Mouse (Mus musculus): ENCODE measurements around the gene Ikzf2. TPM values are rescaled to one million over a fixed set of nuclear protein-coding genes. Genes with fewer than 3 reads are reported as not detected.

The Ikzf2 gene
- total RNA-seq, 1 experiment from 2014 or later = 4.9 TPM

DNA sequence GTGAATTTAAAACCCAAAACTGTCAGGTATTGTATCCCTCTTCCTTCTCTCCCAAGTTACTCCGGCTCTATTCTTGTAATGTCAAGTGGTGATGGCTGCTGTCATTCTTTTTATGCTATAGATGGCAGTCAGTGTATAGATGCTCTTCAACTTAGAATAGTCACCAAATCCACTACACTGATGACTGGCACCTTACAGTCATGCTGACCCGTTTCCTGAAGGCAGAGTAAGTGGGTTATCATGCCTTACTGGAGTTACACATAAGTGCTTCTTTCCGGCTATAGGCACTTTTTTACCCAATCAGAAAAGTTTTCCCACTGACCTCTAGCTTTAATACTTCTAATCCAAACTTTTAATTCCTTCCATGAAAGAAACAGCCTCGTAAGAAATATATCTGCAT lies 6.5 kb downstream of the Ikzf2 start:
- ATAC-seq (ENCODE audit: extremely low read depth, insufficient number of reproducible peaks, low FRiP score, poor library complexity, severe bottlenecking) = no peak

DNA sequence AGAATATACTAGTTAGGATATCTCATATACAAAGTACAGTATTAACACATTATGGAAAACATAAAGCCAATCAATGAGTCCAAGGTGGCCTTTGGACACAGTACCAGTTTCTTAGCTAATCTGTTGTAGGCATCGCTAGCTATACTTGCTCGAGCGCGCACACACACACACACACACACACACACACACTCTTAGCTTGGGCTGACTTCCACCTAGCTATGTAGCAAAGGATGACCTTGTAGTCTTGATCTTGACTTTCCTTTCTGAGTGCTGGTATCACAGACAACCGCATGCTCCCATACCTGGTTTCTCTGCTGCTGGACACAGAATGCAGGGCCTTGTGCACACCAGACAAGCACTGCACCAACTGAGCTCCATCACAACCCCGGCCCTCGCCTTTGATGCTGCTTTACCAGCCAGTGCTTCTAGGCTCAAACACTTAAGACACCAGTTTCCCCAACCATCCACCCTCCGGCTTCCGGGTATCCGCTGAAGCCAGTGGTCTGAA lies 17.1 kb downstream of the Ikzf2 start:
- no peak for ATAC-seq (ENCODE audit: extremely low read depth, insufficient number of reproducible peaks, low FRiP score, poor library complexity, severe bottlenecking)

DNA sequence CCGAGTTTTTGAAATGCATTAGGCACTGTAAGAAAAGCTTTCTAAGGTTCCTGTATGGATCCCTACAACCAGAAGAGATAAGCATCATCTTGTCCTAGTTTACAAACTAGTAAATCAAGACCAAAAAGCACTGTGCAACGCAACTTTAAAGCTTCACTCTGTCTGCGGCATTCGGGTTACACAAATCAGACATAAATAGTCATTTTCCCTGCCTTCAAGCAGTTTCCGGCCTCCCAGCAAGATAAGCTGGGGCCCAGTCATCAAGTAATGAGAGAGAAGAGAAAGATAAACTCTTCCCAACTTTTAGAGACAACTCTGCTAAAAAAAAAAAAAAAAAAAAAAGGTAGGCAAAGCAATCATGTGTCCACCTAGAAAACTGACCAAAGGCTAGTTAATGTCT lies 19.6 kb downstream of the Ikzf2 start:
- no peak for ATAC-seq (ENCODE audit: extremely low read depth, insufficient number of reproducible peaks, low FRiP score, poor library complexity, severe bottlenecking)

DNA sequence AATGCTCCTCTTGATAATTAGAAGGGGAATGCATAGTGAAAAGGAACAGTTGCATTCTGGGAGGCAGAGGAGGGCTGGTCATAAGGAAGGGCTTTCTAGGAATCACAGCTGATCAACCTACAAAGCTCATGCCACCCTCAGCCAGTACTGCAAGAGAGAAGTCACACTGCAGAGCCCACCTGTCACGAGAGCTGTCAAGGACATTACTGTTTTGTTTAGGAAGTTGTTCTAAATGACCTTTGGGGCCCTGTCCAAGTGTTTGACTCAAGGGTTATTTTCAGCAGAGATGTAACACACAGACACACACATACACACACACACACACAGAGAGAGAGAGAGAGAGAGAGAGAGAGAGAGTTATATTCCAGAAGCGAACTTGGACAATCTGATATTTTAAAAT lies 27.3 kb downstream of the Ikzf2 start:
- ATAC-seq (ENCODE audit: extremely low read depth, insufficient number of reproducible peaks, low FRiP score, poor library complexity, severe bottlenecking) = no peak

DNA sequence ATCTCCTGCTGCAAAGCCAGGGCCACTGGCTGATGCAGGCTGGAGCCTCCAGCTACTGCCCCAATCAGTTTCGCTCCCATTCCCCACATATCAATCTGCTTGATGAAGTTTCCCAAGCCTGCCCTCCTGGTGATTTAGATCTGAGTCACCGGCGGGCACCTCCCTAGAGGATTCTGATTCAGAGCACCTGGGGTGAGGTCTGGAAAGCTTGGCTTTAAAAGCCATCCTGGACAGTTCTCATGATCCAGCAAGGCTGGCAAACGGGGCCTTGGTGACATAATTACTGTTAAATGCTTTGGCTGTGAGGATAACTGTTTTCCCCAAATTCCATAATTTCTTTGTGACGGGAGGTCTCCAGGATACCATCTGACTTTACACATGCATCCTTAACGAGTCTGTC lies 29.0 kb downstream of the Ikzf2 start:
- ATAC-seq (ENCODE audit: extremely low read depth, insufficient number of reproducible peaks, low FRiP score, poor library complexity, severe bottlenecking) = no peak

DNA sequence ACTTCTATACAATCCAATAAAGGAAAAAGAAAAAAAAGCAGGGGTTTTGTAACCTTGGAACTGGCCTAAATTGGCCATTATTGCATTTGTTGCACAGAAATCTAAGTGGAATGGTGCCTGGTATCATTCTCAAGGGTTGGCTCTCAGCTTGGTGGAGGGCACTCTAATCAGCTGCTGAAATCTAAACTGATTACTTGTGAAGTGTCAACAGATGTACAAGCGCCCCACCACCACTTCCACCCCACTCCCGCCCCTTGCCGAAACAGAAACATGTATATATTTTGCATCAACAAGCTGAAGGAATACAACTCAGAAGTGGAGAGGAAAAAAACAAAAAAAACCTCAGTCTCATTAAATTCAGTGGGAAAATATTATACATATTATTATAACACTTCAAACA lies 29.6 kb downstream of the Ikzf2 start:
- ATAC-seq (ENCODE audit: extremely low read depth, insufficient number of reproducible peaks, low FRiP score, poor library complexity, severe bottlenecking) = no peak

DNA sequence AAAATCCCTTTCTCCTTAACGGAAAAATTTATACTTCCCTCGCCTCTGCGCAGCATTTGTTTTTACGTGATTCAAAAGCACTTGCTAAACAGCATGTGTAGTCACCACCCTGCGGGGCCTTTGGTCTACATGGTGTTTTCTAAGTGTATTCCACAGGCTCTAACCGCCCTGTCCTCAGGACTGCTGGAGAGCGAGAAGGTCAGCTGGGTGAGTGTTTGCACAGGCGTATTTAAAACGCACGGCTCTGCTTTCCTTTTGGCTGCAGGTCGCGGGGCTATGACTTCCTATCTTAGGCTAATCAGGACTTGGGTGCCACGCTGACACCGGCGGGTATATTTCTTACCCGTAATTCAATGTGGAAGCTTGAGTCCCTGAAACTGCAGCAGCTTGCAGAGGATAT lies 30.1 kb downstream of the Ikzf2 start:
- ATAC-seq (ENCODE audit: extremely low read depth, insufficient number of reproducible peaks, low FRiP score, poor library complexity, severe bottlenecking) = no peak

DNA sequence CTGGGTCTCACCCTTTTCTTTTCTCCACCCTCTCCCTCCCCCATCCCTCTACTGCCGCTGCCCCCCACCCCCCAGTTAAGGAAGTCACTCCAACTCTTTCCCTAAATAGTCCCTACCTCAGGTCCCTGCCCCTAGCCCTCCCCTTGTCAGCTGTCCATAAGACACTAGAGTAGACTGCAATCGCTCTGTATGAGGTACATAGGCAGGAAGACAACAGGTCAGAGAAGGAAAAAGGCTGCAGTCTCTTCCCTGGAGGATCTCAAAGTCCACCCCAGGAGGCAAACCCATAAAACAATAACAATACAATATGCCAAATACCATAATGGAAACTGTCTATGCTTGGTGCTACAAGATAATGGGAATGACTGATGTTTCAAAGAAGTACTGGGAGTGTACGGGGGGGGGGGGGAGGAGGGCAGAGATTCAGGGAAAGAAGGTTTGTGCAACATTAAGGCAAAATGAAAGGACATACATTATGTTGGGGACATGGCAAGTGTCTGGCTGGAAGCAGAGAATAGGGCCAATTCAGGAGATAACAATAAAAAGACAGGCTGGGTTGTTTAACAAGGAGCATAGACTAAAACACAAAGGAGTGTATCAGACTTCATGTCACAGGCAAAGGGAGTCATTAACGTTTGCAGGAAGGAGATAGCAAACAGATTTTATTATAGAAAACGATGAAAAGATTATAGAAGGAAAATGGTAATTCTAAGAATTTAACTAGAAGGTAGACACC lies 30.8 kb downstream of the Ikzf2 start:
- no peak for ATAC-seq (ENCODE audit: extremely low read depth, insufficient number of reproducible peaks, low FRiP score, poor library complexity, severe bottlenecking)

DNA sequence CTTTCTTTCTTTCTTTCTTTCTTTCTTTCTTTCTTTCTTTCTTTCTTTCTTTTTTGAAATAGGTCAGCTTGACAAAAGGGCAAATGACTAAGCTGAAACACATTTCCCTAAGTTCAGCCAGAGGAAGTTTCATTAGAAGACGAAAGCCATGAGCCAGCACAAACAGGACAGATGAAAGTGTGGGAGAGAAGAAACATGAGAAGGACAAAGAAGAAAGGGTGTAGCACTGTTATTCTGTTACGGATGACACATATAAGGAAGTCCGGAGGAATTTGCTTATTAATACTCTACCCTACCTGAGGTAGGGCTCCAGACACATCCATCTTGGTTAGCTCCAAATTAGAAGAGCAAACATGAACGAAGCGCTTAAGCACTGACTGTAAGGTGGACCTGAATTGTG lies 31.7 kb downstream of the Ikzf2 start:
- ATAC-seq (ENCODE audit: extremely low read depth, insufficient number of reproducible peaks, low FRiP score, poor library complexity, severe bottlenecking) = no peak

DNA sequence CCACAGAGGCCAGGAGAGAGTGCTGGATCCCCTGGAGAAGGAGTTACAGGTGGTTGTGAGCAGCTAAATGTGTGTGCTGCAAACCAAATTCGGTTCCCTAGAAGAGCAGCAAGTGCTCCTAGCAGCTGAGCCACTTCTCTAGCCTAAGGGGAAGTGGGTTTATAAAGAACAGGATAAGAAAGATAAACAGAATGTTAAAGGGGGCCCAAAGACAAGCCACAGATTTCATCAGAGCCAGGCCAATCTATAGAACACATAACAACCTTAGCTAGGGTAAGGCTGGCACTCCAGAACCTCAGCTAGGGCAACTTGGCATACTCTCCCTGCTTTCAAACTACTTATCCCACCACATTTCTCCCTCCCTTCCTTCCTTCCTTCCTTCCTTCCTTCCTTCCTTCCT lies 32.1 kb downstream of the Ikzf2 start:
- no peak for ATAC-seq (ENCODE audit: extremely low read depth, insufficient number of reproducible peaks, low FRiP score, poor library complexity, severe bottlenecking)

DNA sequence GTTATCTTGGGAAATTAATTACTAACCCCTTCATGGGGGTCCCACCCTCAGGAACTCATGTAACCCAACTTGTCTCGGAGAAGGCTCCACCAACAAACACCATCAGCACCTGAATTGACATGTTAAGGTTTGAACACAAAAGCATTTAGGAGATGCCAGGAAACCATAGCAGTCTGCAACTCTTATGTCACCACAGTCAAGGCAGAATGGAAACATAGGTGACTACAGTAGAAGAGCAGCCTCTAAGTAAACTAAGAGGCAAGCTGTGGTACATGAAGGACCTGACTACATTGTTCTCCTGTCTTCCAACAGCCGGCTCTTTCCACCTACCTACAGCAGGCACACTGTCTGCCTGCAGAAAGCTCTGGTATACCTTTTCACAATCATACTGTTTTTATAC lies 33.6 kb downstream of the Ikzf2 start:
- no peak for ATAC-seq (ENCODE audit: extremely low read depth, insufficient number of reproducible peaks, low FRiP score, poor library complexity, severe bottlenecking)

DNA sequence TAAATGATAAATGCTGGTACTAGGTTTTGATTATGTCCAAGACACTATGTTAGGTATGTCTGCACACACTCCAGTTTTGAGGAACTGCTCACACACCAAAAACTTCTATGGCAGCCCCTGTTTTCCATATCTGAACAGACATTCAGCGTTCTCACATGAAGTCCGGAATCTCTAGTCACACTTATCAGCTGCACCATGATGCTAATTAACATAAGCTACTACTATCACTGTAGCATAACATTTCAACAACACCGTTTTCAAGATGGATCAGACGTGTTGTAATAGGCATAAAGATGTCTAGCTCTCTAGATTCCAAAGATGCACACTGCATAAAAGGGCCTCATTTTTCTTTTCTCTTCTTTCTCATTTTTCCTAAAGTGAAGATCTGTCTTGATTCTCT lies 43.9 kb downstream of the Ikzf2 start:
- ATAC-seq (ENCODE audit: extremely low read depth, insufficient number of reproducible peaks, low FRiP score, poor library complexity, severe bottlenecking) = no peak

DNA sequence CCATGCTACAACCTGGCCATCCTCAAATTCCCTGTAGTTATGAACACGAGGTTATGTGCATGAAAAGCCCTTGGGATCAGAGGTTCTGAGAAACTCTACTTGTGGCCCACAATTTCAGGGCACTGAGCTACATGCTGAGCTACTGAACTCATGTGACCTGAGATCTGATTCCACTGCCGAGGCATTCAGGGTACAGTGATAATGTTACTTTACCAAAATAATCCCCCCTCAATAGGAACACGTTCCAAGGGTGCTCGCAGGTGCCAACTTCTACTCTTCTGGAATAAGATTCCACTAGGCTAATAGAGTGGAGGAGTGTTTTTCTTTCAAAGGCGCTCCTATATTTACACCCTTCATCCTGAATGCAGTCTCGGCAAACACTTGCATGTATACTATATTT lies 45.1 kb downstream of the Ikzf2 start:
- no peak for ATAC-seq (ENCODE audit: extremely low read depth, insufficient number of reproducible peaks, low FRiP score, poor library complexity, severe bottlenecking)

DNA sequence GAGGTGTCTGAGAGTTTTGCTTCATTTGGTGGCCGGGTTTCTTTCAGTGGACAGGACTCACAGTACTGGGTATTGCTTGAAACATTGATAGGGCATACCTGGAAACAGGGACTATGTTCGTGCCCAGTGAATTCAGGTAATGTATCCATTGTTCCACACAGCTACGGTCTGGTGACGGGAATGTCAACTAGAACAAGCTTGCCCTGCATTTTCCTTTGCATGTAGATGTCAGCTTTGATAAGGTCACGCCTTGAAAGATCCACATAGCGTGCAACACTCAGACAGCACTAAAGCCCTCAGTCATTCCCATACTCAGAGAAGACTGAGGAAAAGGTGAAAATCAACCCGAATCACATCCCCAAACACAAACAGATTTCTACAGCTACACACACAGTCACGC lies 48.7 kb downstream of the Ikzf2 start:
- no peak for ATAC-seq (ENCODE audit: extremely low read depth, insufficient number of reproducible peaks, low FRiP score, poor library complexity, severe bottlenecking)

DNA sequence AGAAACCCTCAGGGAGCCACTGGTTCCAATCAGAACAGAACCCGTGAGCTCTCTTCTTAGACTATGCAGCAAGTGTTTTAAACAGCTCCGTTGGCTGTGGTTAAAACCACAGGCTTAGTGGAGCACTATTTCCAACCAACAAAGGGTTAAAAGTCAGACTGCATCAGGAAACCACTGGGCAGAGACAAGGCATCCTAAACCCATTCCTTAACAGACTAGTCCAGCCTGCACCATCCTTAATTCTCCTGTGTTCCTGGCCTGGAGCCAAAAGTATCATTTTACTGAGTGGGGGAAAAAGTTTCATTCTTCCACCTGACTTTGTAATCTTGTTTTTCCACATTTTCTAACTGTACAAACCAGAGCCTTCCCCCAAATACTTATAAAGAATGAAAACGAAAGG lies 49.1 kb downstream of the Ikzf2 start:
- no peak for ATAC-seq (ENCODE audit: extremely low read depth, insufficient number of reproducible peaks, low FRiP score, poor library complexity, severe bottlenecking)

DNA sequence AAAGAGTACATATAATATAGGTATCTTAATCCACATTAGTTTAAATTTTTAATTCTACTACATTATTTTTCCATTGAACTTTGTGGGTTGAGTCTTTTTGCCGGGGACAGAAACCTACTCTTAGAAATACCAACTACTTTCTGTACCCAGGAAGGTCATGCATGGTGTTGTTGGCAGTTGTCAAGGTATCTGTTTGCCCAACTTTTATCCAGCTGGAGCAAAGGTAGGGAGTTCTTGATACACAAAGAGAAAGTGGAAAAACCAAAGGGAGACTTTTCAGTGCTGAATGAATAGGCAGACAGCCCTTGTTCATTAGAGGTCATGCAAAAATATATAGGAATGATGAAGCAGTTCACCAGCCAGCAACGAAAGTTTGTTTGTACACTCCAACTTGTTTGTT lies 52.8 kb downstream of the Ikzf2 start:
- no peak for ATAC-seq (ENCODE audit: extremely low read depth, insufficient number of reproducible peaks, low FRiP score, poor library complexity, severe bottlenecking)

DNA sequence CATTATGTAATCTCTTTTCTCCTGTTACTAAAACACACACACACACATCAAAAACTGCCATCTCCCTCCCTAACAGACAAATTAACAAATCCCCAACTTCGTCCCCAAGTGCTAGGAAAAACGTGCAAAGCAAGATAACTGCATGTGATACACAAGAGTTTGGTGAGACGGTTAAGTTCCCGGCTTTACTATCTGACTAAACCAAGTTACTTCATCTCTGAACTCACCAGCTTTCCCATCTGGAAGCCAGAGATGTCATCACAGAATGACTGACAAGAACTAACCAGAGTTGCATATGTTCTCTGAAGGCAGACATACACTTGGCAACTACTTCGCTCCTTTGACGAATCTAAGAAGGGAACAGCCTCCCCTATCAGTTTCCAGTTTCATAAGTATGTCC lies 56.5 kb downstream of the Ikzf2 start:
- ATAC-seq (ENCODE audit: extremely low read depth, insufficient number of reproducible peaks, low FRiP score, poor library complexity, severe bottlenecking) = no peak

DNA sequence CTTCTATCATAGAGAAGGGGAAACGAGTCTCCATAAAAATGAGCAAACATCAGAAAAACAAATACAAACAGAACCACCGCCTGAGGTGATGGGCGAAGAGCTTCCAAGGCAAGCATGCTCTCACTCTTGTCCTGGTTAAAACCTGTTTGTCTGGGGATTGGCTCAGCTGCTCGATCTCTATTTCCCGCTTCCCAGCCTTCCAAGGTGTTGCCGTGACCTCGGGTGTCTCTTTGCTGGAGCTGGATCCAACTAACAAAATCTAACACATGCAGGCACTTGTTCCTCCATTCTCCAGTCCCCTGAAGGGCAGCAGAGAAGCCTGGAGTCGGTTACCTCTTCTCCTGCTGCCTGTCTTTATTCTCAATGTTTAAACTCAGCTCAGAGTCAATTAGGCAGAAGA lies 57.5 kb downstream of the Ikzf2 start:
- no peak for ATAC-seq (ENCODE audit: extremely low read depth, insufficient number of reproducible peaks, low FRiP score, poor library complexity, severe bottlenecking)

DNA sequence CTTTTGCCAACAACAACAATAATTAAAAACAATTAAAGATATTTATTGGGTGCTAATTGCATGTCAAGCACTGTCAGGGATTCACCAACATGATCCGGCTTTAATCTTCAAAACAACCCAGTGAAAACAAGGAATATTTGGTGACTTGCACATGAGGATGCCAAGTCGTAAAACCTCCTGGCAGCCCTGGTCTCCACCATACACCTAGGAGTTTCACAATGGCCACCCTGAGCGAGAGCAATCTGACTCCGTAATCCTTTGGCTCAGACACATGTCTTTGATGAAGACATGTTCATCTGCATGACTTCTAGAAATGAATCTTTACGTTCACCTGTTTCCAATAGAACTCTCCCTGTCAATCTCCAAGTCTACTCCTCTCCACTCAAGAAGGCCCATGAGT lies 75.0 kb downstream of the Ikzf2 start:
- no peak for ATAC-seq (ENCODE audit: extremely low read depth, insufficient number of reproducible peaks, low FRiP score, poor library complexity, severe bottlenecking)

DNA sequence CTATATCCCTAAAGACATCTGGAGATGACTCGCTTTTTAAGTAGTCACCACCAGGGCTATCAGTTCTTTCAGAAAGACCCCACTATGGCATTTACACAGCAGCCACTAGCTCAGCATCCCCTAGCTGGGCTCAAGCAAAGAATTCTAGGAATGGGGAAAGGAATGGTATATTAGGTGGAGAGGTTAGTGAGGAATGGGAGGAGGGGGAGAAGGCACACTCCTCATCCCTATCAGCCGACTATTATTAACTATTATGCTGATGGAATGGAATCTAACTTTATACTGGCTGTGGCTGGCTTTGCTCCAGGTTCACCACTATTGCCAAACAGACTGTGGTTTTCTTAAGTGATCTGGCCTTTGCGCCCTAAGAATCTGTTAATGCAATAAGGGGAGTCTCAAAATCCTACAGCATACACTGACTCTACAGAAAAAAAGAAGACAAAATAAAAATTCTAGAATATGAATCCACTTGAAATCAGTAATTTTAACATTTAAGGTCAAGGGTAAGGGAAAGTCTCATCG lies 75.8 kb downstream of the Ikzf2 start:
- no peak for ATAC-seq (ENCODE audit: extremely low read depth, insufficient number of reproducible peaks, low FRiP score, poor library complexity, severe bottlenecking)

DNA sequence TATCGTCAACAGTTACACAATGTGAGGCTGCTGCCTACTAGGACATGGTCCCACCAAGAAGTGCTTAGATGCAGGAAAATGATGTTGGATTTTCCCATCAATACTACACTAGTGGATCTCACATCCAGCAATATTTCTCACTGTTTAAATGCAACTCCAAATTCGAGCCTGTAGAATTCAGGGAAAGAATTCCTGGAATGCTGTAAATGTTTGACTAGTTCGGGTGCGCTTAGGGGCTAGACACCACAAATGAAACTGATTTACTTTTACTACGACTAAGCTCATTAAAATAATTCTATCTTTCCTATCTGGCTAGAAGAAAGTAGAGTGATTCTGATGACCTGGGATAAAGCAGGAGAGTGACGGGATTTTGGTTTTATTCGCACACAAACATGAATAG lies 76.3 kb downstream of the Ikzf2 start:
- ATAC-seq (ENCODE audit: extremely low read depth, insufficient number of reproducible peaks, low FRiP score, poor library complexity, severe bottlenecking) = no peak
